Mouse (Mus musculus) lung, postnatal 10 days (tissue): ENCODE data around the gene Rit1.
"Not testable (repeated sequence)": the region's sequence is repeated elsewhere in the genome, so short reads cannot be mapped to it uniquely, and the experiment has no call there.

Experiments used
- DNase-seq: peaks from one replicate; pipeline ENCODE4 v3.0.0; 2021

The Rit1 gene

DNA sequence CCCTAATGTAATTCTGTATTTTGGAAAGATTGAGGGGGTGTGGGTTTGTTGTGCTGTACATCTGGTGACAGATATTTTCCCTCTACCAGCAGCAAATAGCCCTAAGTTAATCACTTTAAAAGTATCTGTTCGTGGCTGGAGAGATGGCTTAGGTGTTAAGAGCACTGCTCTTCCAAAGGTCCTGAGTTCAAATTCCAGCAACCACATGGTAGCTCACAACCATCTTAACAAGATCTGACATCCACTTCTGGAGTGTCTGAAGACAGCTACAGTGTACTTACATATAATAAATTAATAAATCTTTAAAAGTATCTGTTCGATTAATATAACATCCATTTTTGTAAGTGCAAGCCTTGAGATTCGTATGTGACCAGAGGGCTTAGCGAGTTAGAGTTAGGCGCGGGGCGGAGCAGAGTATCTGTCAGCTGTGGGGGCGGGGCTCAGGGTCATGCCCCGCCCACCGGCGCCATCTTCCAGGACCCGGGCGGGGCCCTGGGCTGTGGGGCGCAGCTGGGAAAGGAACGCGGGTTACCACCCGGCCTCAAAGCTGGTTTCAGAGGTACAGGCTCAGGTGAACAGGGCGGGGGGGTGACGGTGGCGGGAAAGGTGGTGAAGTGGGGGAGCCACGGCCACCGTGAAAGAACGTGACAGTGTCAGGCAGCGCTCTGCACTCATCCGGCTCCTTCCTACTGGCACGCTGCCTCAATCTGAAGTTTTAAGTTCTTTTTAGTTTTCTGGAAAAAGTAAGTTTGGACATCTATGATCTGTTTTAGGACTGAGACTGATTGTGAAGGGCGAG, at the start of gene Rit1:
Gene Rit1 (plus strand): TSS at position 440 of the 799 bp plus-strand sequence.
- peak; percentile 92 for DNase-seq

DNA sequence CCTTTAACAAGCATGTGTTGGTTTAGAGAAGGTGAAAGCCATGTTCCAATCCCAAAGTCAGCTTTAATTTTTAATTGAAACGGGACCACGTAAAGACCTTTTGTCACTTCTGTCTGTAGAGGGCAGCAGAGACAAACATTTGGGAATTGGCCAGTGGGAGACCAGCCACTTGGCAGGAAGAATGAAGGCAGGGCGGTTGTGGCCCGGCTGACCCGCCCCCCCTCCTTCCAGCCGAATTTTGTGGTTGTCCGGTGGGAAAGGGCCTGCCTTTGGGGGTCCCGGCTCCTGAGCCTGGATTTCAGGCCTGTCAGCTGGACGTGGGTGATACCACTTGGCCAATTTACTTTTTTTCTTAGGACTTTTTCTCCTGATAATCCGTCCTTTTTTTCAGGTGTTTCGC, 39.2 kb upstream of the Rit1 start:
- peak; percentile 90 for DNase-seq

DNA sequence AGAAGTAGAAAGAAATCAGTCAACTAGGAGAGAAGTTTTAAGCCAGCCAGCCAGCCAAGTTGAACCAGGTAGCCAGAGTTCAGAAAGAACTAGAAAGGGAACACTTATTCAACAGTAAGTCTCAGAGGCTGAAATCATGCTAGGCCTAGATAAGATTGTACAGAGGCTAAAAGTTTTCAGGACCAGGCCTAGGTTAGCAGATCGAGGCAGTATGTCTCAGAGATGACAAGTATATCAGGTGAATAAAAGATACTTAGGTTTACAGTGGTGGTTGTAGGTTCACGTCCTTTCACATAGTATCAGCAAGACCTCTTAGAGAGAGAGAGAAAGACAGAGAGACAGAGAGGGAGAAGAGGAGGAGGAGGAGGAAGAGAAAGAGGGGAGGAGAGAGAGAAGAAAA, 32.8 kb upstream of the Rit1 start:
- DNase-seq: no peak

DNA sequence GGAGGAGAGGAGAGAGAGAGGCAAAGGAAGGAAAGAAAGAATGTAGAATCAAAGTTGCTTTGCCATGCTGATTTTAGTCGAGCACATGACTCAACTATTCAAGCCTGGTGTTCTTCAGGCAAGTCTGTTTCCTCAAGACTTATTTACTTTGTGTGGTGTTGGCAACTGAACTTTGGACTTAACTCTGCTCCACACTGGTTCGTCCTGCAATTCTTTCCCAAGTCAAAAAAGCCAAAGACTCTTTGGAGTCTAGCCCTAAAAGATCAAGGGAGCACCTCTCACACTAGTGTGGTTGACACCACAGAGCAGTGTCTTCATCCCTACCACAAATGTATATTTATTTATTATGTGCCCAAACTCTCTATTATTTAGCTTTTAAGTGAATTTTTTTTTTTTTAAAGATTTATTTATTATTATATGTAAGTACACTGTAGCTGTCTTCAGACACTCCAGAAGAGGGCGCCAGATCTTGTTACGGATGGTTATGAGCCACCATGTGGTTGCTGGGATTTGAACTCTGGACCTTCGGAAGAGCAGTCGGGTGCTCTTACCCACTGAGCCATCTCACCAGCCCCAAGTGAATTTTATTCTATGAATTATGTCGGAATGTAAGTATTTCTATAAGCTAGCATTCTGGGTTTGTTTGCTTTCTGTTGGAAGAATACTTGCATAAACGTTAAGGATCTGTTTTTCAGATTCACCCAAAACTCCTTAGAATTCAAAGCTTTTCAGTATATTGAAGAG, 32.2 kb upstream of the Rit1 start:
- no peak for DNase-seq

DNA sequence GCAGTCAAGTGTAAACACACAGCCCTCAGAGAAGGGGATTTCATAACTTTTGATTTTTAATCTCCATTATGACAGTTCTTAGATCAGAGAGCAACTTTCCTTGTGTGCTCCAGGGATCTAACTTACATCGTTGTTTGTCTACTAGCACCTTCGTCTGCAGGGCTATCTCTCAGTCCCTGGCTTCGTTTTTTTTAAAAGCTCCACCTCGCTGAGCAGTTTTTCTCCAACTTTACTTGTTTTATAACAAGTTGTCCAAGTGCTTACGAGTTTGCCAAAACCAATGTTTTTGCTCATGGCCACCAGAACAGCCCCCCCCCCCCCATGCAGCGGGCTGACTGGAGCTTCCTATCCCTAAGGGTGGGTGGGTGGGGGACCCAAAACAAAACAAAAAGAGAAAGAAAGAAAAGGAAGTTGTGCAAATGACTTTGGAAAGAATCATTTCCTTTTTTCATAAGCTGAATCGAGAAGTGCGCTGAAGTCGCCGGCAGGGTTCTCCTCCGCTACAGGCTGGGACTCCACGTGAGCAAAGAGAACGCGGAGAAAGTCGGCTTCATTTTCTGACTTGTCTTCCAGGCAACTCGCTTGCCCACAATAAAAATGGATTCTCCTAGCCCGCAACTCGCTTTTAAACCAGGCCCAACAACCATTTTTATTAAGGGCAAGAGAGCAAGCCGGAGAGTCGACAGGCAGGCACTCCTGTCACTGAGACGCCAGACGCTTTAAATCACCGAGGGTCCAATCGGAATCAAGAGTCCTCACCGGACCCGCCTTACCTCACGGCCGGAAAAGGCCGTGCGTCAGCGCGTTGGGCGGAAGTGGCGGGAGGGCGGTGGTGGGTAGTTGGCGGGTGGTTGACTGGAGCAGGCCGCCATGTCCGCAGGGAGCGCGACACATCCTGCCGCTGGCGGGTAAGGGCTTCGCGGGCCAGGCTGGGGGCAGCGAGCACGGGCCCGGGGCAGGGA, 31.4 kb upstream of the Rit1 start, which contains the start of gene Khdc4:
Gene Khdc4 (plus strand): TSS at position 824 of the 962 bp plus-strand sequence.
- peak; percentile 98 for DNase-seq

DNA sequence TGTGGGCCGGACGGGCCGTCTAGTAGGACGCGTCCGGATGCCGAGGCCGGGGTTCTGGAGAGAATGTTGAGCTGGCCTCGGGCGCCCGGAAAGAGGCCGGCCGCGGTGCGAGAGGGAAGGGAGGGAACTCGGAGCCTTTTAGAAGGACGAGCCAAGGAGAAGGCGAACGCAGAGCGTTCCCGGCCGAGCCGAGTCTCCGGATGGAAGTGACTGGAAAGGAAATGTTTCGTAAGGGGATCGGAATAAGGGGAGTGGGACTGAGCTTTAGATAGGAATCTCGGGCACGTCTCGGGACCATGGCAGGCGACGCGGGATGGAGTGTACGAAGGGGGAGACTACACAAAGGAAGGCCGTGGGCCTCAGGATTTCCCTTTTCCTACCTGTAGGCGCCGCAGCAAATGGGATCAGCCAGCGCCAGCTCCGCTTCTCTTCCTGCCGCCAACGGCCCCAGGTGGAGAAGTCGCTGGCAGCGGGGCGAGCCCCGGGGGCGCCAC, 30.6 kb upstream of the Rit1 start:
- DNase-seq: peak; percentile 60

DNA sequence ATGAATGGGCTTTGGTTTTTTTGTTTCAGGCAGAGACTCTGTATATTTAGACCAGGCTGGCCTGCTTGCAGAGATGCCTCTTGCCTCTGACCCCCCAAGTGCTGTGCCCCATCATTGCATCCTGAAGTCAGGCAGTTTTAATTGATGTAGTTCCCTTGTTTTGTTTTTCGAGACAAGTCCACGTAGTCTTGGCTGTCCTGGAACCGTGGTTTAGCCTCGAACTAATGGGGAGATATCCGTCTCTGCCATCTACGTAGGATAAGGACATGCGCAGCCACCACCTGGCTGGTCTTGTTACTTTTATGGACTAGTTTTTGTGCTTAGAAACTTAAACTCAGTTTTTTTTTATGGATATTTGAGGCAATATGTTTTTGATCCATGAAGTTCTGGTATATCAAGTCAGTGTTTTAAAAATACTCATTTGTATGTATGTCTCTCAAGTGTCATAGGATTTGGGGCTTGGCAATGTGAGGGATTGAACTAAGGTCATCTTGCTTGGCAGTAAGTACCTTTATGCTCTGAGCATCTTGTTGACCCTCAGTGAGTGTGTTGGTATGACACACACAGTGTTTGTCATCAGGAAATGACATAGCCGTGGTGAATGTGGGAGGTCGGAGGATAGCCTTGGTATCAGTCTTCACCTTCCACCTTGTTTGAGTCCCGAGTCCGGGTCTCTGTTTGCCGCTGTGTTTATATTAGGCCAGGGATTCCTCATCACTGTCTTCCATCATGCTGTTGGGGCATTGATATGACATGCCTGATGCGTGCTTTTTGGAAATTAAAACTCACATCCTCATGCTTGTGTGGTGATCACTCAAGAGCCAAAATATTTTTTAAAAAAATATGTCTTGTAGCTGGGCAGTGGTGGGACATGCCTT, 29.7 kb upstream of the Rit1 start:
- DNase-seq: no peak

DNA sequence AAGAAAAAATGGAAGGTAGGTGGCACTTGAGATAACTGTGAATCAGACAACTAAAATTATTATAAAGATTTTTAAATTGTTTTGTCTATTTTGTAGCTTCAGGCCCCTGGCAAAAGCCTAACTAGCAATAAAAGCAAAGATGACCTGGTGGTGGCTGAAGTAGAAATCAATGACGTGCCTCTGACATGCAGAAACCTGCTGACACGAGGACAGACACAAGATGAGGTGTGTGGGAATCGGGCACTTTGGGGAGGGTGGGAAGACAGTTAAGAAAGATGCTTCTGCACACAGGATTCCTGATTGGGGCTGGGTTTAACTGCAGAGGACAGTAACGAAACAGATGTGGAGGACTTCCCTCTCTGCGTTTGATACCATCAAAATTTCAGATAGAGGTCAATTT, 27.6 kb upstream of the Rit1 start:
- DNase-seq: no peak

DNA sequence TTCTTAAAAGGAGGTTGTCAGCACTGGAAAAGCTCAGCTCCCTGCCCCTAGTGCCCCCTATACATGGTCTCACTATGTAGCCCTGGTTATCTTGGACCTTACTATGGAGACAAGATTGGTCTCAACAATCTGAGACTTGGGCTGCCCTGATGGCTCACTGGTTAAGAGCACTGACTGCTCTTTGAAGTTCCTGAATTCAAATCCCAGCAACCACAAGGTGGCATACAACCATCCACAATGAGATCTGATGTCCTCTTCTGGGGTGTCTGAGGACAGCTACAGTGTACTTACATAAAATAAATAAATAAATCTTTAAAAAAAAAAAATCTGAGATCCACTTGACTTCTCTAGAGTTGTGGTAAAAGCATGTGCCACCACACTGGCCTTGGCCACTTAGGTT, 21.1 kb upstream of the Rit1 start:
- no peak for DNase-seq

DNA sequence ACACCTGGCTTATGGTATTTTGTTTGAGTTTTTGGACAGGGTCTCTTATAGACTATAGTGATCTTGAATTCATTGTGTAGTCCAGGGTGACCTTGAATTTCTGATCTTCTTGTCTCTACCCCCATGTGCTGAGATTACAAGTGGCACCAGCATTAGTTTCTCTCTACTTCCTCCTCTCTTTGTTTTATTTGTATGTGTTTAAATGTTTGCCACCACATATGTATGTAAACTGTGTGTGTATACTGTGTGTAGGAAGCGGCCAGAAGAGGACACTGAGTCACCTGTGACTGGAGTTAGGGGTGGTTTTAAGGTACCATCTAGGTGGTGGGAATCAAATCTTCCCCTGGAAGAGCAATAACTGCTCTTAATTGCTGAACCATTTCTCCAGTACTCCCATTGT, 18.6 kb upstream of the Rit1 start:
- DNase-seq: no peak

DNA sequence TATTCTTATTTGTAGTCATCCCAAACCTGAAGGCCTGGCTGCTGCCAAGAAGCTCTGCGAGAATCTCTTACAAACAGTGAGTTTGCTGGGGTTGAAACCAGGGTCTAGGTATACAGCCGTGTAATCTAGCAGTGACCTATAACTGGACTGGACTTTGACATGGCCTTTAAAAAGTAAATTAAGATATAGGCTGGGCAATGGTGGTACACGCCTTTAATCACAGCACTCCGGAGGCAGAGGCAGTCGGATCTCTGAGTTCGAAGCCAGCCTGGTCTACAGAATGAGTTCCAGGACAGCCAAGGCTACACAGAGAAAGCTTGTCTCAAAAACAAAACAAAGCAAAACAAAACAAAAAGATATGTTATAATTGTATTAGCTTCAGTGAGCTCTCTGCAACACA, 17.8 kb upstream of the Rit1 start:
- DNase-seq: no peak

DNA sequence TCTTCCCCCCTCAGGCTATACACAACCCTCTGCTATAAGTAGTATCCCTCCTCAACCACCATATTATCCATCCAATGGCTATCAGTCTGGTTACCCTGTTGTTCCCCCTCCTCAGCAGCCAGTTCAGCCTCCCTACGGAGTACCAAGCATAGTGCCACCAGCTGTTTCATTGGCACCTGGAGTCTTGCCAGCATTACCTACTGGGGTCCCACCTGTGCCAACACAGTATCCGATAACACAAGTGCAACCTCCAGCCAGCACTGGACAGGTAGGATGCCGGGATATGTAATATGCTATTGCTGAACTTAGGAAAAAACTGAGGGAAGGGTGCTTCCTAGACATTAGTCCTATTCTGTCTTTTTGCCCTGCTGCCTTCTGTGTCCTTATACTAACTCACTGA, 16.4 kb upstream of the Rit1 start:
- DNase-seq: no peak

DNA sequence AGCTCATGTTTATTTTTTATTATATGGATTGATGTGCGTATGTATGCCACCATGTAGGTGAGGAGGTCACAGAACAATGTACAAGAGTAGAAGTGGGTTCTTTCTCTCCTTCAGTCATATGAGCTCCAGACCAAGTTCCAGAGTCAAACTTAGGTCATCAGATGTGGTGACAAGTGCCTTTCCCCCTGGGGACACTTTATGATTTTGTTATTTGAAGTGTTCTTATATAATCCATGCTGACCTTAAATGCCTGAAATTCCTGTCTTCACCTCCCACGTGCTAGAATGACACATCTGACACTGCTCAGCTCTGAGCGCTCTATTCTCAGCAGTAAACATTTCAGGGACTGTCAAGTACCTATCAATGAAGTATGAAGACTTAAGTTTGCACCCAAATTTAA, 15.4 kb upstream of the Rit1 start:
- no peak for DNase-seq

DNA sequence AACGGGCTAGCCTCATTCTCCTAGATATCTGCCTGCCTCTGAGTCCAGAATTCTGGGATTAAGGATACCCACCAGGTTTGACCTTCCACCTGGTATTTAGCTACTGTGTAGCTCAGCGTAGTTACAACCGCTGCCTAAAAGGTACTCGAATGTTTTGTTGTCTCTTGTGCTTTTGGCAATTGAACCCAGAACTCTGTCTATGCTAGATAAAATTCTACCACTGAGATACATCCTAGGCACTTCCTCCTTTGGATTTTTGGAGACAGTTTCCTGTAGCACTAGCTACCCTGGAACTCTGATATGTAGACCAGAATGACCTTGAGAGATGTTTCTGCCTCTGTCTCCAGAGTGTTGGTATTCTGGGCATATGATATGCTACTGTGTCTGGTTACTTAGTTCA, 2.9 kb upstream of the Rit1 start:
- no peak for DNase-seq

DNA sequence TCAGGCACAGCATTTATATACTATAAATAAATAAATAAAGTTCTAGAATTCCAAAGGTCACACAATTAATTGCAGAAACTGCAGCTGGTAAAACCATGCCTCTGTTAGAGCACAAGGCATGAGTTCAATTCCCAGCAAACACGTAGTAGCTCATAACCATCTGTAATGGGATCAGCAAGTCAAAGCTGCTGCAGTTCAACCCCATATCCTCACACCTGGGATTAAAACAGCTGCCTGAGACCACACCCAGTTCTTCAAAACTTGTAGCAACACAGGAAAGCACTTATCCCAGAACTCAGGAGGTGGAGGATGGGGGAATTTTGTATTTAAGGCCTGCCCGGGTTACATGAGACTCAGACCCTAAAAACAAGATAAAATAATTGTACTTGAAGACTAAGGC, 1.9 kb upstream of the Rit1 start:
- DNase-seq: no peak

DNA sequence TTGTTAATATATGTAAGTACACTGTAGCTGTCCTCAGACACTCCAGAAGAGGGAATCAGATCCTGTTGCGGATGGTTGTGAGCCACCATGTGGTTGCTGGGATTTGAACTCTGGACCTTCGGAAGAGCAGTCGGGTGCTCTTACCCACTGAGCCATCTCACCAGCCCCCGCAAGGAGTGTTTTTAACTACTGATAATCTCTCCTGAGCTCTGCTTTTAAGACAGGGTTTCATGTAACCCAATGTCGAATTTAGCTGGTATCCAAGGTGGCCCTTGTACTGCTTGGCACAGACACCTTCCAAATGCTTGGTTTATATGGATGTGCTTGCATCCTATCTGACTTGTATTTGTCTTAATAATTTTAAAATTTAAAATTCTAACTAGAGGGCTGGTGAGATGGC, 922 bp upstream of the Rit1 start:
- DNase-seq: not testable (repeated sequence)

DNA sequence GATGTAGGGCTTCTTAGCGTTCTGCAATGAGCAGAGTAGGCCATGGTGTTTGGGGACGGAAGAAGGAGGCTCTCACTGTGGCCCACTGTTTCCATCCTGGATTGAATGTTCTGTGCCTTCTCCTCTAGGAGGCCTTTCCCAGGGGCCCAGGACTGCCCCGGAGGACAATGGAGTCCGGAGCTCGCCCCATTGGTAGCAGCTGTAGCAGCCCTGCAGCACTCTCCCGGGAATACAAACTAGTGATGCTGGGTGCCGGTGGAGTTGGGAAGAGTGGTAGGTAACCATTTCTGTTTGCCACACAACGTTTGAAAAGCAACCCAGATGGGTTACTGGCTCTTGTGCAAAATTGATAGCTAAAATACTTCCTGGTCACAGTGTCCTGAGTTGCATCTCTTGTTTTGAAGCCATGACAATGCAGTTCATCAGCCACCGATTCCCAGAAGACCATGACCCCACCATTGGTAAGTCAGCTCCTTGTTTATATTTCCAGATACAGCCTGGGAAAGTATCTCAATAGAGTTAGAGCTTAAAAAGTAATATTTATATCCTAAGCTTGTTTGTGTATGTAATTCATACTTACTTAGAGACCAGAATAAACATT, 660 bp downstream of the Rit1 start:
- DNase-seq: peak; percentile 48

DNA sequence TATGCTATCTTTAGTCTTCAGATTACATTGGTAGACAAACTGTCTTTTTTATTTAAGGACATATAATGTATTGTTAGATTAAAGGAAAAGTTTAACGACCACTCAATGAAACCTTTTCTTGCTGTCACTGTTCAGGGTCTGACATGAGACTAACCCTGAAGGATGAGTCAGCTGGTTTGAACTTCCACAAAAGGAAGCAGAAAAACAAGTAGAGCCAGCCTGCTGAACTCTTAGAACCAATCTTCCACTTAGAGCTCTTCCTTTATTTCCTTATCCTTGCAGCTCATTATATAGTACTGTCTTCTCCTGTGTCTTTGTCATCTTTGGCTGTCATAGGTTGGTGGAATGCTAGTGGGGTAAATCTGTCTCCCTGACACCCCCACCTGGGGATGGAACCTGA, 1.2 kb downstream of the Rit1 start:
- DNase-seq: no peak

DNA sequence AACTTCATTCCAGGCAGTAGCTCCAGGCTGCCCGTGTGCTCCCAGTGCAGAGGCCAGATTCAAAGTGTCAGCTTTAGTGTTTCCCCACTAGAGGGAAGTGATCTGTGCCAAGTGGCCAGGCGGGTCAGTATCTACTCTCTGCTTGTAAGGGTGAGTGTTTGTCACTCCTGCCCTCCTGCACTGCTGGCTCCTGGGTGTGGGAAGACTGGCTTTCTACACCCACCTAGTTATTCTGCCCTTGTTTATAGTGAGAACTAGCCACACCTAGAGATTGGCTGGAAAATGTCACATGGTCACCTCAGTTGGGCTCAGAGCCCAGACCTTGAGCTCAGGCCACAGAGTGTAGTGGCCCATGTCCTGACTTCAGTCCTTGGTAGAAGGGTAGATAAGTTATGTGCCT, 2.5 kb downstream of the Rit1 start:
- DNase-seq: peak; percentile 72

DNA sequence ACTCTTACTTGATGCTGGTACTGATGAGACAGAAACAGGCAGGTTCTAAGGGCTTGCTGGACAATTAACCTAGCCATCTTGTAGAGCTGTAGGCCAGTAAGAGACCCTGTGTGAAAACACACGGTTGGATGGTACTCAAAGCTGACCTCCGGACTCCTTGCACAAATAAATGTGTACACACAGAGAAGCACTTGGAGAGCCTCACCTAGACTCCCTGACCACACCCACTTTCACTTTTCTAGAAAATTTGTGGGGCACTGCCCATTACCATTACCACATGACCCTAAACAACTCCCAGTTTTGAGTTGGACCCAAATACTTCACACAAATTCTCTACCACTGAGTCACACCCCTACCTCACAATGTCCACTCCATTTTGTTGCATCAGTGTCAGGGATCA, 19.9 kb downstream of the Rit1 start:
- no peak for DNase-seq

DNA sequence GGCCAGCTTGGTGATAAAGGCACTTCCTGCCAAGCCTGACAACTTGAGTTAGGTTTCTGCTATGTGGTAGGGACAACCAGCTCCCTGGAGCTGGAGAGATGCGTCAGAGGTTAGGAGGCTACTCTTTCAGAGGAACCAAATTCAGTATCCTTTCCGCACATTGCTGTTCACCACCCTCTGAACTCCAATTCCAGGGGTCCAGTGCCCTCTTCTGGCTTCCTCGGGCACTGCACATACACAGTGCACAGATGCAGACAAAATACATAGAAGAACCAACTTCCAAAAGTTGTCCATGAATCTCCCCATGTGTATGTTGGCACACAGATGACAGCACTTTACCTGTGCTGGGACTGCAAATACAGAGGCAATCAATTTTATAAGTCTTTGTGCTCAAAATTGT, 22.0 kb downstream of the Rit1 start:
- peak; percentile 81 for DNase-seq

DNA sequence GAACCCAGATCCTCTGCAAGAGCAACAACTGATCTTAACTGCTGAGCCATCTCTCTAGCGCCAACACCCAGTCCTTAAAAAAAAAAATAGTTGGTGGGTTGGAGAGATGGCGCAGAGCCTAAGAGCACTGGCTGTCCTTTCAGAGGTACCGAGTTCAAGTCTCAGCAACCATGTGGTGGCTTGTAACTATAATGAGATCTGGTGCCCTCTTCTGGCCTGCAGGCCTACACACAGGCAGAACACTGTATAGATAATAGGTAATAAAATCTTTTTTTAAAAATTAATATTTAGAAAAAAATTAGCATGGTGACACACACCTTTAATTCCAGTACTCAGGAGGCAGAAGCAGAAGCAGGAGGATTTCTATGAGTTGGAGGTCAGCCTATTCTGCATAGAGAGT, 23.5 kb downstream of the Rit1 start:
- no peak for DNase-seq
